Mouse (Mus musculus): ENCODE data around the gene Sf3b6. TPM values are rescaled to one million over a fixed set of nuclear protein-coding genes. Genes with fewer than 3 reads are reported as not detected.

Gene Sf3b6
- total RNA-seq, 2 experiments from 2014 or later, result 108 to 163 TPM

Other genes starting within 250 kb of the Sf3b6 start
- gene Itsn2, start 224.9 kb upstream of the Sf3b6 start, total RNA-seq (2015; ENCODE audit: low replicate concordance), result 49.5 and 71.7 TPM in 2 replicates
- gene Itsn2, start 224.9 kb upstream of the Sf3b6 start, total RNA-seq (2017; ENCODE audit: low replicate concordance), result 49.2 and 64.0 TPM in 2 replicates
- gene Gm3625, start 224.6 kb upstream of the Sf3b6 start, total RNA-seq (2015; ENCODE audit: low replicate concordance), result not detected in 2 replicates
- not detected in 2 replicates for gene Gm3625, start 224.6 kb upstream of the Sf3b6 start, total RNA-seq (2017; ENCODE audit: low replicate concordance)
- gene Fam228a, start 79.1 kb upstream of the Sf3b6 start, total RNA-seq (2015; ENCODE audit: low replicate concordance), result not detected in 2 replicates
- not detected in 2 replicates for gene Fam228a, start 79.1 kb upstream of the Sf3b6 start, total RNA-seq (2017; ENCODE audit: low replicate concordance)
- gene Pfn4, start 48.5 kb upstream of the Sf3b6 start, total RNA-seq (2015; ENCODE audit: low replicate concordance), result not detected in 2 replicates
- gene Pfn4, start 48.5 kb upstream of the Sf3b6 start, total RNA-seq (2017; ENCODE audit: low replicate concordance), result not detected in 2 replicates
- gene Fam228b, start 48.3 kb upstream of the Sf3b6 start, total RNA-seq (2015; ENCODE audit: low replicate concordance), result not detected in 2 replicates
- 0.90 TPM in 1 of 2 replicates, not detected in the other for gene Fam228b, start 48.3 kb upstream of the Sf3b6 start, total RNA-seq (2017; ENCODE audit: low replicate concordance)
- gene Fkbp1b, start 24.0 kb downstream of the Sf3b6 start, total RNA-seq (2015; ENCODE audit: low replicate concordance), result not detected in 2 replicates
- 0.15 and 0.90 TPM in 2 replicates for gene Fkbp1b, start 24.0 kb downstream of the Sf3b6 start, total RNA-seq (2017; ENCODE audit: low replicate concordance)
- 2.1 and 16.9 TPM in 2 replicates for gene Wdcp, start 25.8 kb downstream of the Sf3b6 start, total RNA-seq (2015; ENCODE audit: low replicate concordance)
- gene Wdcp, start 25.8 kb downstream of the Sf3b6 start, total RNA-seq (2017; ENCODE audit: low replicate concordance), result 0.15 and 0.39 TPM in 2 replicates
- gene Mfsd2b, start 56.8 kb downstream of the Sf3b6 start, total RNA-seq (2015; ENCODE audit: low replicate concordance), result 277 and 292 TPM in 2 replicates
- 253 and 262 TPM in 2 replicates for gene Mfsd2b, start 56.8 kb downstream of the Sf3b6 start, total RNA-seq (2017; ENCODE audit: low replicate concordance)
- gene Ubxn2a, start 90.2 kb downstream of the Sf3b6 start, total RNA-seq (2015; ENCODE audit: low replicate concordance), result 31.4 and 36.4 TPM in 2 replicates
- gene Ubxn2a, start 90.2 kb downstream of the Sf3b6 start, total RNA-seq (2017; ENCODE audit: low replicate concordance), result 44.9 and 72.6 TPM in 2 replicates
- gene Atad2b, start 99.8 kb downstream of the Sf3b6 start, total RNA-seq (2015; ENCODE audit: low replicate concordance), result 72.4 and 96.0 TPM in 2 replicates
- 96.5 and 105 TPM in 2 replicates for gene Atad2b, start 99.8 kb downstream of the Sf3b6 start, total RNA-seq (2017; ENCODE audit: low replicate concordance)